Mouse (Mus musculus): ENCODE data around the gene Cep295. TPM values are rescaled to one million over a fixed set of nuclear protein-coding genes. Genes with fewer than 3 reads are reported as not detected.
A peak's percentile ranks its signal among the peaks of the same experiment; 100 is the strongest.
"Not testable (repeated sequence)": the region's sequence is repeated elsewhere in the genome, so short reads cannot be mapped to it uniquely, and the experiment has no call there.

Gene Cep295
- polyA plus RNA-seq, 1 experiment from 2014 or later, result 13.7 TPM

DNA sequence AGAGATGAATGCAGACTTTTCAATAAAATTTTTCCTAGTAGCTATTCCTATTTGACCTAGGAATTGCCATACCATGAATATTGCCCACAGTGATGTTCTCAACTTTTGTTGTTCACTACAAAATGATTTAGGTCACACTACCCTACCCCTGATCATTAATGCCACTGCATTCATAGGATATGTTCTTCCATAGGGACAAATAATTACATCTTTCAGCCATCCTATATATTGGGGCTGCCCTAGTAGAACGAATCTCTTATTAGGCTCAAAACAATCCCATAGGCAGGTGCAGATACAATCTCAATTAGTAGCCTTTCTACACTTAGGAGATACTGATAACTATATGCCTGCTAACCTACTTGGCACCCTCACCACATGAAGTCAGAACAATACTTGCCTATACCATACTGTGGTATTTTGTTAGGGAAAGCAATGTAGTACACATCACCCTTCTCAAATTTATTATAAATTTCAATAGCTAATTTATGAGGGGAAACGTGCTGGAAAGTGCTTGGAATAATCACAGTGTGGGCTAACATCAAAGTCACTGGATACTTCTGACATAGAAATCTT, 39.3 kb downstream of the Cep295 start:
- Histone ChIP-seq H3K9me3 (replicated peaks) (no peaks in the 10 kb centered on the region), H3K4me3 (replicated peaks) (no peak overlapping the region), H3K4me1 (no peaks in the 10 kb centered on the region), H3K4me2 (replicated peaks) (no peak overlapping the region), H3K27ac (replicated peaks) (no peak overlapping the region), H3K9ac (no peak overlapping the region), H3K27me3 (no peaks in the 10 kb centered on the region), H3K36me3 (peaks cover 63% of the 10 kb centered on the region)
- ATAC-seq (ENCODE audit: insufficient number of reproducible peaks, low FRiP score, low TSS enrichment, low read depth), result peak; percentile 63; the same call in 1 of the 2 replicates
- 73% methylated on average over 2 of the region's 2 CpGs for WGBS

DNA sequence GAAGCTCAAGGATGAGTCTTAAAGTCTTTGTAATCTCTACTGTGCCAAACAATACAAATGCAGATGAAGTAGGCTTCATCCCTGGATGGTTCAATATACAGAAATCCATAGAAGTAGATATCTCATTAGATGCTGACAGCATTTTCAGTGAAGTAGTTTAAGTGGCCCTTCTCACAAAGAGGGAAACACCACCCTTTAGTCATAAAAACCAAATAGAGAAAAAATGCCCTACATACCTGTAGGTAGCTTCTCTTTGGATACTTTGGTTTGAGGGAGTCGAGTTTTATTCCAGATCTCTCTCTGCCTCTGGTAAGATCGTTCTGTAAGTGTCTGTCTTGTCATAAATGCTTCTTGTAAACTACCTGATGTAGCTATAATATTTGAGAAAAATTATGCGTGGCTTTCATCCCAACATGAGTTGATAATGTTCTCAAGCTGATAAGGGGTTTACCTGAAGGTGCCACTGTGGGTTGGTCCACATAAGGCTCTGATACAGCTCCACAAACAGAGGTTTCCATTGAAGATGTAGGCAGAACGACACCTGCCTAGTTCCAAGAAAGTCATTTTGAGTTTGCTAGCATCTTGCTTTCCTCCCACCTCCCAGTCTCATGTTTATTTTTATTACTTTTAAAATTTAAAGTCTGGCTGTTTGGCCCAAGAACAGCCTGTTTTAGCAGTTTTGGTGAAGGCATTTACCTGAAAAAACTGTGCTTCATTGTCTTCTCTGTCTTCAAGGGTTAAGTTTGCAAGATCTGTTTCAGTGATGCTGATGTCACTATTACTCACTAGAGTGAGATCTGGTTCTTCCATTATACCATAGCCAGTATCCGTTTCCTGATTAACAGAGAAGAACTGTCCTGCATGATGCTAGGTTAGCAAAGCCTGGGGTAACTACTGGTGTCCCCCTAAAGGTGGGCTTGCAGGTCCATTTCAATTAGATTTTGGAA, 40.1 kb downstream of the Cep295 start:
- H3K27ac ChIP-seq (replicated peaks), result no peak overlapping the region
- ATAC-seq (ENCODE audit: insufficient number of reproducible peaks, low FRiP score, low TSS enrichment, low read depth), result no peak
- no peak overlapping the region for H3K9ac ChIP-seq
- 58% methylated on average over 5 of the region's 5 CpGs for WGBS
- no peaks in the 10 kb centered on the region for H3K27me3 ChIP-seq
- H3K4me1 ChIP-seq, result no peaks in the 10 kb centered on the region
- H3K9me3 ChIP-seq (replicated peaks), result no peaks in the 10 kb centered on the region
- H3K4me3 ChIP-seq (replicated peaks), result no peak overlapping the region
- no peak overlapping the region for H3K4me2 ChIP-seq (replicated peaks)
- peaks cover 61% of the 10 kb centered on the region for H3K36me3 ChIP-seq

DNA sequence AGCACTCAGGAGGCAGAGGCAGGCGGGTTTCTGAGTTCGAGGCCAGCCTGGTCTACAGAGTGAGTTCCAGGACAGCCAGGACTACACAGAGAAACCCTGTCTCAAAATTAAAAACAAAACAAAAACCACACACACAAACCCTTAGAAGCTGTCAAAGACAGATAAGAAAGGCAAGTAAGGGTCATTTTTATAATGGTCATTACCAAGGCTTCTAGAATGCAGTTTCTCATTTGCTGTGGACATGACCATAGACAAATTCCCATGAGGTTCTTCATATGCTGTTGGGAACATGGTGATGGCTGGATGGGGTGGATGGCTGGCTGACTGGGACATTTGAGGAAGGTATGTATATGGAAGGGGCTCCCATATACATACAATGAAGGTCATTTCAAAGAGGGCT, 41.3 kb downstream of the Cep295 start:
- H3K9me3 ChIP-seq (replicated peaks); H3K4me1 ChIP-seq; H3K4me3 ChIP-seq (replicated peaks); H3K9ac ChIP-seq; H3K4me2 ChIP-seq (replicated peaks); ATAC-seq (ENCODE audit: insufficient number of reproducible peaks, low FRiP score, low TSS enrichment, low read depth); H3K27ac ChIP-seq (replicated peaks); H3K27me3 ChIP-seq: not testable (repeated sequence)
- H3K36me3 ChIP-seq, result peaks cover 59% of the 10 kb centered on the region
- WGBS, result 100% methylated on average over 2 of the region's 2 CpGs

DNA sequence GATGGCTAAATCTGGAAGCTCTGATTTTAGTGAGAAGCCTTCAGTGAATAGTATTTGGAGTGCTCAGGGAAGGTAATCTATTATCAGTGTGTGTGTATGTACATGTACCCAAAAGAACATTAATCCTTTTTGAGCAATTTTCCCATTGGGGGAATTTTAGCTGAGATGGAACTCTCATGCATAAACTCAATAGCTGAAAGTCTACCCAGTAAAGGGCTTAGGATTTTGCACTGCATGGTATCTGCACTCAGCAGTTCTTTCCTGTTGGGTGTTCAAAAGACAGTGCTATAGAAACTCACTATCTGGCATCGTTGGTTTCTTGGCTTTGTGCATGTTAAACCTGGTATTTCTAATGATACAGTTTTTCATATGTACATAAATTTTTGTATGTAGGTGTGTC, 43.0 kb downstream of the Cep295 start:
- H3K27me3 ChIP-seq, result no peaks in the 10 kb centered on the region
- peaks cover 69% of the 10 kb centered on the region for H3K36me3 ChIP-seq
- no peak overlapping the region for H3K9ac ChIP-seq
- H3K27ac ChIP-seq (replicated peaks), result no peak overlapping the region
- ATAC-seq (ENCODE audit: insufficient number of reproducible peaks, low FRiP score, low TSS enrichment, low read depth), result no peak
- no peaks in the 10 kb centered on the region for H3K4me1 ChIP-seq
- 96% methylated on average over 1 of the region's 1 CpGs for WGBS
- no peak overlapping the region for H3K4me3 ChIP-seq (replicated peaks)
- H3K9me3 ChIP-seq (replicated peaks), result no peaks in the 10 kb centered on the region
- no peak overlapping the region for H3K4me2 ChIP-seq (replicated peaks)

DNA sequence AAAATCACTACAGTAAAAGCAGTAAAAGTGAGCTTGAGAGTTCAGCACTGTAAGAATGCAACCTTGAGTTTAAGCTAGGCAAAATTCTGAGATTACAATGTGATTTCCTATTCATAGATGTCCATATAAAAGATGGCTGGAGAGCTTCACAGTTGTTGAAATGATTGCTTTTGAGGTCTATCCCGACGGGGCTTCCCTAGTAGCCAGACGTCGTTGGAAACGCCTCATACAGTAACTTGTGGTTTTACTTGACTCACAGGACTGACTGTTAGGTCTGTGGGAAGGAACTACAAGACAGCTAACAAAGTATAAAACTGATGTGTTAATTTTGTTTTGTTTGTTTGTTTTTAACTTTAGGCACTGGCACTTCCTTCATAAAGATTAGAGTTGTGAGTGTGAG, 44.0 kb downstream of the Cep295 start:
- 84% methylated on average over 5 of the region's 5 CpGs for WGBS
- peaks cover 77% of the 10 kb centered on the region for H3K36me3 ChIP-seq
- no peaks in the 10 kb centered on the region for H3K9me3 ChIP-seq (replicated peaks)
- H3K4me1 ChIP-seq, result peaks cover 6% of the 10 kb centered on the region
- no peaks in the 10 kb centered on the region for H3K27me3 ChIP-seq
- no peak overlapping the region for H3K27ac ChIP-seq (replicated peaks)
- no peak overlapping the region for H3K4me2 ChIP-seq (replicated peaks)
- no peak overlapping the region for H3K9ac ChIP-seq
- no peak for ATAC-seq (ENCODE audit: insufficient number of reproducible peaks, low FRiP score, low TSS enrichment, low read depth)
- no peak overlapping the region for H3K4me3 ChIP-seq (replicated peaks)

DNA sequence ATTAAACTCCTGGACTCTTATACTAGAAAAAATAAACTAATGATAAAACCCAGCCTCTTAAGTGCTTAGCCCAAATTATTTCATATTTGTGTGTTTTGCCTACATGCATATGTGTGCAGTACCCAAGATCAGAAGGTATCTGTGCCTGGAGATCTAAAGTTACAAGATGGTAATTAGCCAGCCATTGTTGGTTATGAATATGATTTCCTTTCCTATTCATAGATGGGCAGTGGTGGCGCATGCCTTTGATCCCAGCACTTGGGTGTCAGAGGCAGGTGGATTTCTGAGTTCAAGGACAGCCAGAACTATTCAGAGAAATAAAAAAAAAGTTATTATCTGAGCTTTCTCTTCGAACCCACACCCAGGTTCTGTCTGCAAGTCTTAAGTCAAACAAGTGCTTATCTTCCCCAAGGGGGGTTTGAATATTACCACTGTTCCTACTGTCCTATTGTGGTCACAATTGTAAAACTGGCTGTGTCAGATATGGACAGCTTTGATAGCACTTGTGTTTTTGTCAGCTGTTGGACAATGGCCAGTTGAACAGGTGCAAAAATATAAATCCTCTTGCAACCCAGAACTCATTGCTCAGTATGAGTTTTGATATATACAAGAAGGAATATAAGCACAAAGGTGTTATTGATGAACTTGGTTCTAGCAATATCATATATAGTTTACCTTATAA, 45.4 kb downstream of the Cep295 start:
- WGBS, result 89% methylated on average over 2 of the region's 2 CpGs
- peaks cover 62% of the 10 kb centered on the region for H3K36me3 ChIP-seq
- ATAC-seq (ENCODE audit: insufficient number of reproducible peaks, low FRiP score, low TSS enrichment, low read depth), result no peak

DNA sequence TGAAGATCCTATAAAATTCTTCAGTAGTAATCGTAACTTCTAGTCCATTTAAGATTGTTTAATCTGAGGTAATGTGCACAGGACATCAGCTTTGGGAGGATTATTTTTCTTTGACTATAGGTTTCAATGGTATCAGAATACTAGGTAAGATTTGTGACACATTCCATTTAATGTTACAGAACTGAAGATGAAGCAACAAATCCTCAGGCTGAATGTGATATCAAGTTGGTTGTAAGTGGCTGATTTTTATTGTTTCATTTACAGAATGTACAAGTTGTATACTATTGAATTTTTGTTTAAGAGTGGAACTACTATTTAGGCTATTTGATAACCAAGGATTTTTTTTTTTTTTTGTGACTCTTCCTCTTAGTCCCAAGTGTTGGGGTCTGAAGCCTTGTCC, 47.4 kb downstream of the Cep295 start:
- H3K27ac ChIP-seq (replicated peaks), result no peak overlapping the region

More for the DNA sequence above, 45.4 kb downstream of the Cep295 start:
- no peaks in the 10 kb centered on the region for H3K27me3 ChIP-seq
- H3K9ac ChIP-seq, result no peak overlapping the region
- H3K9me3 ChIP-seq (replicated peaks), result no peaks in the 10 kb centered on the region
- peaks cover 12% of the 10 kb centered on the region for H3K4me1 ChIP-seq
- H3K27ac ChIP-seq (replicated peaks), result no peak overlapping the region
- no peak overlapping the region for H3K4me3 ChIP-seq (replicated peaks)
- H3K4me2 ChIP-seq (replicated peaks), result no peak overlapping the region

DNA sequence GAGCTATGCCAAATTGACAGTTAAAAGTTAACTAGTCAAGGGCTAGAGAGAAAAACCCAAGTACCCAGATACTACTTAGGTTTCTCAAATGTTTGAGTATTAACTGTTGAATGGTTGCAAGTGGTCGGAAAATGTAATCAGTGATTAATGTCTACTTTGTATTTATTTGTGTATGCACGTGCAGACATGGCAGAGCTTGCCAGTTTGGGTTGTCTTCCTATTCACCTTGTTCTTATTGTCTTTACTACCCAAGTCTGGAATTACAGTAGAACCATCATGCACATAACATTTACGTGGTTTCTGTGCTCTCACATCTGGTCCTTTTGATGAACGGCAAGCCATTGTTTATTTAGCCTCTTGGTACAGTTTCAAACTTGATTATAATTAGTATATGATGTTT, 48.2 kb downstream of the Cep295 start:
- no peaks in the 10 kb centered on the region for H3K9me3 ChIP-seq (replicated peaks)
- H3K27ac ChIP-seq (replicated peaks), result no peak overlapping the region
- ATAC-seq (ENCODE audit: insufficient number of reproducible peaks, low FRiP score, low TSS enrichment, low read depth), result no peak
- H3K4me2 ChIP-seq (replicated peaks), result no peak overlapping the region
- no peak overlapping the region; the same call in 1 of the 2 replicates for H3K4me3 ChIP-seq (replicated peaks)
- H3K27me3 ChIP-seq, result no peaks in the 10 kb centered on the region
- peaks cover 21% of the 10 kb centered on the region for H3K4me1 ChIP-seq
- no peak overlapping the region for H3K9ac ChIP-seq
- H3K36me3 ChIP-seq, result peaks cover 45% of the 10 kb centered on the region
- 57% methylated on average over 4 of the region's 4 CpGs for whole genome bisulfite sequencing

More for the DNA sequence above, 47.4 kb downstream of the Cep295 start:
- WGBS, result 91% methylated on average over 1 of the region's 1 CpGs
- no peak overlapping the region for H3K4me2 ChIP-seq (replicated peaks)
- no peak overlapping the region for H3K9ac ChIP-seq
- ATAC-seq (ENCODE audit: insufficient number of reproducible peaks, low FRiP score, low TSS enrichment, low read depth), result no peak
- no peaks in the 10 kb centered on the region for H3K9me3 ChIP-seq (replicated peaks)
- H3K36me3 ChIP-seq, result peaks cover 53% of the 10 kb centered on the region
- no peaks in the 10 kb centered on the region for H3K27me3 ChIP-seq
- no peak overlapping the region for H3K4me3 ChIP-seq (replicated peaks)
- H3K4me1 ChIP-seq, result peaks cover 21% of the 10 kb centered on the region

DNA sequence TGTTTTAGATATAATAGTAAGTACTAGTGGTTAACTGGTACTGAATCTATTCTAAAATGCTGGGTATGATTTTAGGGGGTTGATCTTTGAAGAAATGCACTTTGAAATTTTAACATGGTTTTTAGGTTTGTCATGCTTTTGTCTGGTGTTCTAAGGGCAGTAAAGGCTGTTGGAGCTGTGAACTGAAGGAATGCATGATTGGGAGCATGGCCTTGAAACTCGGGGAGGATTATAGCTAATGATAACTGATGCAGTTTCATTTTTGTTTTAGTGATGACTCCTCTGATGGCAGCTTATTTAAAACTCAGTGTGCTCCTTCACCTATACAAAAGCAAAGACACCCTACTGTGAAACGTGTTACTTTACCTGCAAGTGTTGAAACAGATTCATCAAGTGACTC, 49.3 kb downstream of the Cep295 start:
- H3K4me1 ChIP-seq, result peaks cover 21% of the 10 kb centered on the region
- no peak overlapping the region for H3K4me3 ChIP-seq (replicated peaks)
- no peak overlapping the region for H3K27ac ChIP-seq (replicated peaks)
- WGBS, result 49% methylated on average over 2 of the region's 2 CpGs
- no peak overlapping the region for H3K4me2 ChIP-seq (replicated peaks)
- no peaks in the 10 kb centered on the region for H3K9me3 ChIP-seq (replicated peaks)
- no peaks in the 10 kb centered on the region for H3K27me3 ChIP-seq
- H3K9ac ChIP-seq, result no peak overlapping the region
- peaks cover 33% of the 10 kb centered on the region for H3K36me3 ChIP-seq
- ATAC-seq (ENCODE audit: insufficient number of reproducible peaks, low FRiP score, low TSS enrichment, low read depth), result no peak

DNA sequence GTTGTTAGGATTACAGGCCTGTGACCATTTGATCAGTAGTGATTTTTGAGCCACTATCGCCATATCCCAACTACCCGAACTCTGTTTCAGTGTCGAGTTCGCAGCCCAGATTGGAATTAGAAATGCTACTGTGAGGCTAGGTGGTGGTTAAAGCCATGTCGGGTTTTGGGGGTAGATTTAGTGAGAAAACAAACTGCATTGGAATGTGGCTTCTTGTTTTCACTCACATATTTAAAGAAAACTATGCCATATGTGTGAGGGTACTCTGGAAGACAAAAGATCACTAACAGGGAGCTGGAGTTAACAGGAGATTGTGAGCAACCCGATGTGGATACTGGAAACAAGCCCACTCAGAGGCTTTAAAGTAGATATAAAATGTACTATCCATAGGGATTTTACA, 50.3 kb downstream of the Cep295 start:
- Histone ChIP-seq H3K4me2 (replicated peaks) (peak overlapping the region; percentile 69), H3K9ac (peak overlapping the region; percentile 95), H3K4me1 (peaks cover 21% of the 10 kb centered on the region), H3K27me3 (no peaks in the 10 kb centered on the region), H3K4me3 (replicated peaks) (peak overlapping the region; percentile 81), H3K9me3 (replicated peaks) (no peaks in the 10 kb centered on the region), H3K27ac (replicated peaks) (no peak overlapping the region; the same call in 1 of the 2 replicates), H3K36me3 (peaks cover 28% of the 10 kb centered on the region)
- ATAC-seq (ENCODE audit: insufficient number of reproducible peaks, low FRiP score, low TSS enrichment, low read depth), result no peak
- 8% methylated on average over 6 of the region's 6 CpGs for WGBS

DNA sequence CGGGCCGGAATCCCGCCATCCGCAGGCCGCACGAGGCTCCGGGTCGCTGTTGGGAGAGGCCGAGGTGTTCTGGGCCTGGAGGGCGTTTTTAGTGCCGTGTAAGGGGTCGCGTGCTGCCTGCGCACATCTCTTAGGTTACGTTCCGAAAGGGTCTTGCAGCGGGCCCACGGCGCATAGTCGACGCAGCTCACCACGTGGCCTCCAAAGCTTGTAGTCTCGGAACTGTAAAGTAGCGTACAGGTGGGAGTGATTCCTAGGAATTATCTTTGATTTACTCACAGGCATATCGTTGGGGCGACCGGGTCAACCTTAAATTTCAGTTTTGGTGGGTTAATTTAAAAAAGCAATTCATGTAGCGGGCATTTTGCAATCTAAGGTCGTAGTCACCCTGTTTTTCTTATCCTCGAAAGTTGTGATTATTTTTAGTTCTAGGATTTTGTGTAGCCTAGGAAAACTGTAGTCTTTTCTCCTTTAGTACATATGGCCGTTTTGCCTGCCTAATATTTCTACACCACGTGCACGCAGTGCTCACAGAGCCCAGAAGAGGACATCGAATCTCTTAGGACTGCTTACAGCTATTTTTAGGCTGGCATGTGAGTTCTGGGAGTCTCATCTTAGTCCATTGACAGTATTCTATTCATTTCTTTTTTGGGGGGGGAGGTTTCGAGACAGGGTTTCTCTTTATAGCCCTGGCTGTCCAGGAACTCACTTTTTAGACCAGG, 51.0 kb downstream of the Cep295 start, which contains the start of gene 4931406C07Rik:
TSS of gene 4931406C07Rik (minus strand) at position 51 of the 722 bp plus-strand sequence.
- Histone ChIP-seq H3K9ac (peak within 1 kb of the TSS; percentile 95), H3K27ac (replicated peaks) (peak within 1 kb of the TSS; percentile 91), H3K9me3 (replicated peaks) (no peaks in the 10 kb centered on the region), H3K36me3 (peaks cover 21% of the 10 kb centered on the region), H3K27me3 (no peaks in the 10 kb centered on the region), H3K4me1 (peaks cover 21% of the 10 kb centered on the region), H3K4me3 (replicated peaks) (peak within 1 kb of the TSS; percentile 81), H3K4me2 (replicated peaks) (peak within 1 kb of the TSS; percentile 69)
- WGBS, result 0% methylated on average over 35 of the region's 35 CpGs
- peak; percentile 72 for ATAC-seq (ENCODE audit: insufficient number of reproducible peaks, low FRiP score, low TSS enrichment, low read depth)
